Mouse (Mus musculus) heart, embryonic 11.5 days (tissue): ENCODE measurements around the gene Stk35. TPM values are rescaled to one million over a fixed set of nuclear protein-coding genes. Genes with fewer than 3 reads are reported as not detected.

ENCODE experiments used
- ATAC-seq: fragments of 200-750 bp; cut with Nextera tagmentation; replicated peaks from 2 replicates; pipeline ENCODE4 v1.8.0; 2017; ENCODE audit warnings: moderate library complexity; ENCODE audit not compliant: insufficient number of reproducible peaks, low FRiP score, low TSS enrichment
- H3K27ac ChIP-seq: fragments of 300-500 bp; sonication (generic); 2 replicates; pipeline ENCODE4 v1.5.1; 2014; ENCODE audit warnings: mild to moderate bottlenecking, low read depth, low read length
- H3K27me3 ChIP-seq: fragments of 300-500 bp; sonication (generic); 2 replicates; pipeline ENCODE4 v1.6.1; 2014; ENCODE audit warnings: mild to moderate bottlenecking, low read length, mixed read lengths; ENCODE audit not compliant: control insufficient read depth, insufficient read depth
- H3K36me3 ChIP-seq: fragments of 300-500 bp; sonication (generic); 2 replicates; pipeline ENCODE4 v1.6.1; 2014; ENCODE audit warnings: mild to moderate bottlenecking, low read length, moderate library complexity, mixed read lengths; ENCODE audit not compliant: control insufficient read depth, insufficient read depth
- H3K4me1 ChIP-seq: fragments of 300-500 bp; sonication (generic); 2 replicates; pipeline ENCODE4 v1.6.1; 2014; ENCODE audit warnings: low read length; ENCODE audit not compliant: control insufficient read depth, insufficient read depth
- H3K4me2 ChIP-seq: fragments of 300-500 bp; sonication (generic); 2 replicates; pipeline ENCODE4 v1.6.1; 2014; ENCODE audit warnings: mild to moderate bottlenecking, moderate library complexity
- H3K4me3 ChIP-seq: fragments of 300-500 bp; sonication (generic); 2 replicates; pipeline ENCODE4 v1.5.1; 2014; ENCODE audit warnings: low read depth, low read length
- H3K9ac ChIP-seq: fragments of 300-500 bp; sonication (generic); 2 replicates; pipeline ENCODE4 v1.6.1; 2014; ENCODE audit warnings: mild to moderate bottlenecking, low read depth, low read length, moderate library complexity
- H3K9me3 ChIP-seq: fragments of 300-500 bp; sonication (generic); replicated peaks from 2 replicates; pipeline ENCODE4 v1.6.1; 2016; ENCODE audit warnings: low read length; ENCODE audit not compliant: control insufficient read depth
- WGBS: fragments of 180-500 bp; shearing (Covaris S2); extraction: QIAGEN DNeasy Blood & Tissue Kit; methylation state at CpG from one replicate; pipeline ENCODE4 v1.1.7; 2014; ENCODE audit not compliant: insufficient replicate concordance; 5-methylcytosine and 5-hydroxymethylcytosine counted together
- polyA plus RNA-seq: library from polyadenylated mRNA; unstranded; fragments of >200 nt; fragmentation: Nextera tagmentation; extraction: Ambion mirVana; gene quantifications from 2 replicates; pipeline ENCODE4 v1.2.1, GENCODE M21; 2014

Gene Stk35
- polyA plus RNA-seq, 1 experiment from 2014 or later, result 8.0 TPM

DNA sequence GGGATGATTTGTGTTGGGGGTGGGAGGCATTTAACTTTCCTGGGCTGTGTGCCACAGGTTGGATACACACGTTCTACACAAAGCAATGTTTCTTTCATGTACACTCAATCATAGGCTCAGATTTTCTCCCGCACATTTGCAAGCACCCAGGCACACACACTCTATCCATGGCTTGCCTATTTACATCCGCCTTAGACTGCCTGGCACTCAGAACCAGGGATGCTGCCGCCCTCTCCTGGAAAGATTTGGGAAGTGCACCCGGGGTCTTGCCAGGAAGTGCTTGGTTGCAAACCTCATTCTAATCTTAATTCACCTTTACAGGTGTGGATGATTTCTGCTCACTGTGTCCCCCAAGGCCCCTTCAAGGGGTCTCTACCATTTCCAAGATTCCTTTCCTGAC lies 73.2 kb downstream of the Stk35 start:
- no peaks in the 10 kb centered on the region for H3K36me3 ChIP-seq
- H3K4me1 ChIP-seq, result peaks cover 7% of the 10 kb centered on the region; the same call in 1 of the 2 replicates
- H3K4me3 ChIP-seq, result no peak overlapping the region
- no peak overlapping the region for H3K9ac ChIP-seq
- no peak overlapping the region for H3K4me2 ChIP-seq
- ATAC-seq, result no peak; the same call in 1 of the 2 replicates
- WGBS, result 10% methylated on average over 5 of the region's 5 CpGs
- H3K27me3 ChIP-seq, result no peaks in the 10 kb centered on the region
- H3K9me3 ChIP-seq, result no peaks in the 10 kb centered on the region
- H3K27ac ChIP-seq, result no peak overlapping the region

DNA sequence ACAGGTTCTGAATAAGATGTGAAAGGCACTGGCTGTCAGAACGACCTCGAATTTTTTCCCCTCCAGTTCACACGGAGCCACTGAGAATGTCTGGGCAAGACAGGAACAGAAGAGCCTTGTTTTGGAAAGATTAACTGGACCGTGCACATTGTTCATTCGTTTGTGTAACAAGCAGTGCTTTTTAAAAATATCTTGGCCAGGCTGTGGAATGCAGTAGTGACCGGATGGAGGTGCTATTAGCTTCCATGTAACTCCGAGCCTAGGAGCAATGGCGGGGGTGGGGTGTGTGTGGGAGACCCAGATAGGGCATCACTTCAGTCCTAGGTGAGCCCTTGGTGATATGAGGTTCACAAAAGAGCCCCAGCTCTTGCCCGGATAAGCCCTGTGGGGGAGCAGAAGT lies 73.8 kb downstream of the Stk35 start:
- no peaks in the 10 kb centered on the region for H3K36me3 ChIP-seq
- H3K9ac ChIP-seq, result no peak overlapping the region
- H3K4me1 ChIP-seq, result peaks cover 7% of the 10 kb centered on the region; the same call in 1 of the 2 replicates
- no peaks in the 10 kb centered on the region for H3K9me3 ChIP-seq
- no peak overlapping the region for H3K4me2 ChIP-seq
- 53% methylated on average over 9 of the region's 9 CpGs for WGBS
- no peak overlapping the region for H3K4me3 ChIP-seq
- no peaks in the 10 kb centered on the region for H3K27me3 ChIP-seq
- no peak overlapping the region for H3K27ac ChIP-seq
- ATAC-seq, result no peak

GRCm38 (mm10) chr2:129874509-129875095 lies 74.3 kb downstream of the Stk35 start:
- no peak overlapping the region for H3K27ac ChIP-seq
- no peak overlapping the region for H3K9ac ChIP-seq
- H3K9me3 ChIP-seq, result no peaks in the 10 kb centered on the region
- H3K4me3 ChIP-seq, result no peak overlapping the region
- no peaks in the 10 kb centered on the region for H3K27me3 ChIP-seq
- 66% methylated on average over 10 of the region's 10 CpGs for whole genome bisulfite sequencing
- no peaks in the 10 kb centered on the region for H3K36me3 ChIP-seq
- H3K4me1 ChIP-seq, result peaks cover 7% of the 10 kb centered on the region; the same call in 1 of the 2 replicates
- H3K4me2 ChIP-seq, result no peak overlapping the region
- ATAC-seq, result no peak

- no peak overlapping the region for H3K27ac ChIP-seq
- H3K36me3 ChIP-seq, result no peaks in the 10 kb centered on the region
- no peaks in the 10 kb centered on the region for H3K27me3 ChIP-seq
- H3K4me3 ChIP-seq, result no peak overlapping the region
- no peak overlapping the region for H3K9ac ChIP-seq
- H3K4me1 ChIP-seq, result 0 out of 2 replicates have a peak, but pooled peaks cover 2% of the 10 kb centered on the region
- no peak for ATAC-seq
- no peak overlapping the region for H3K4me2 ChIP-seq
- H3K9me3 ChIP-seq, result no peaks in the 10 kb centered on the region
Measured at GRCm38 (mm10) chr2:129876935-129877334, 76.6 kb downstream of the Stk35 start.

- ATAC-seq, result no peak
- no peak overlapping the region for H3K4me3 ChIP-seq
- no peak overlapping the region for H3K27ac ChIP-seq
- H3K4me2 ChIP-seq, result no peak overlapping the region
- no peaks in the 10 kb centered on the region for H3K27me3 ChIP-seq
- no peak overlapping the region for H3K9ac ChIP-seq
- H3K9me3 ChIP-seq, result no peaks in the 10 kb centered on the region
- no peaks in the 10 kb centered on the region for H3K4me1 ChIP-seq
- no peaks in the 10 kb centered on the region for H3K36me3 ChIP-seq
- WGBS, result 44% methylated on average over 3 of the region's 3 CpGs
Measured at GRCm38 (mm10) chr2:129879817-129880216, 79.5 kb downstream of the Stk35 start.

- Histone ChIP-seq H3K27ac (no peak overlapping the region), H3K4me3 (no peak overlapping the region), H3K9me3 (no peaks in the 10 kb centered on the region), H3K4me2 (no peak overlapping the region), H3K36me3 (no peaks in the 10 kb centered on the region), H3K4me1 (no peaks in the 10 kb centered on the region), H3K27me3 (no peaks in the 10 kb centered on the region), H3K9ac (no peak overlapping the region)
- no peak for ATAC-seq
- 81% methylated on average over 7 of the region's 7 CpGs for WGBS
Measured at GRCm38 (mm10) chr2:129880226-129880625, 79.9 kb downstream of the Stk35 start.

GRCm38 (mm10) chr2:129881886-129882285 lies 81.6 kb downstream of the Stk35 start:
- ATAC-seq, result no peak
- 63% methylated on average over 1 of the region's 1 CpGs for WGBS
- no peaks in the 10 kb centered on the region for H3K4me1 ChIP-seq
- no peak overlapping the region for H3K4me2 ChIP-seq
- H3K9me3 ChIP-seq, result no peaks in the 10 kb centered on the region
- no peaks in the 10 kb centered on the region for H3K36me3 ChIP-seq
- H3K27me3 ChIP-seq, result no peaks in the 10 kb centered on the region
- H3K27ac ChIP-seq, result no peak overlapping the region
- H3K4me3 ChIP-seq, result no peak overlapping the region
- no peak overlapping the region for H3K9ac ChIP-seq

Other genes starting within 250 kb of the Stk35 start
- gene Sirpa, start 207.7 kb upstream of the Stk35 start, polyA plus RNA-seq, result 13.0 and 15.7 TPM in 2 replicates
- gene Pdyn, start 100.7 kb upstream of the Stk35 start, polyA plus RNA-seq, result 0.27 and 0.41 TPM in 2 replicates
- gene Tgm3, start 211.8 kb downstream of the Stk35 start, polyA plus RNA-seq, result 0.06 TPM in 1 of 2 replicates, not detected in the other